Mouse (Mus musculus): ENCODE measurements at regions not wholly inside any gene's neighbourhood (a gene's known extent, or its start where the extent isn't known, plus 50 kb on each side); places are given as distances from the start of the nearest gene placed in this dataset.
A peak's percentile ranks its signal among the peaks of the same experiment; 100 is the strongest.

- TF ChIP-seq EP300 (IDR thresholded peaks at IDR 0.05; ENCODE audit: low read depth) (no peak), CTCF (IDR thresholded peaks at IDR 0.05; ENCODE audit: low read depth) (no peak)
- WGBS (ENCODE audit: insufficient replicate concordance): 63% methylated on average over 6 of the region's 6 CpGs
- Histone ChIP-seq H3K9me3 (ENCODE audit: low read length) (no peaks in the 10 kb centered on the region), H3K4me1 (ENCODE audit: insufficient read depth) (peaks cover 14% of the 10 kb centered on the region), H3K27me3 (ENCODE audit: insufficient read depth, low read length) (no peaks in the 10 kb centered on the region), H3K9ac (replicated peaks) (no peak overlapping the region), H3K4me3 (ENCODE audit: low read depth, low read length) (no peak overlapping the region), H3K27ac (ENCODE audit: low read depth) (no peak overlapping the region), H3K36me3 (replicated peaks; ENCODE audit: insufficient read depth, low read length) (no peaks in the 10 kb centered on the region), H3K4me2 (ENCODE audit: low read depth, low read length) (no peak overlapping the region)
- no peak for DNase-seq
- peak; percentile 41; the same call in 1 of the 2 replicates for ATAC-seq
These were observed 101.3 kb upstream of the Rreb1 start for GRCm38 (mm10) chr13:37676912-37677311.

- no peak overlapping the region for H3K4me2 ChIP-seq (ENCODE audit: low read depth, low read length)
- WGBS (ENCODE audit: insufficient replicate concordance): 64% methylated on average over 12 of the region's 12 CpGs
- DNase-seq: no peak
- TF ChIP-seq CTCF (IDR thresholded peaks at IDR 0.05; ENCODE audit: low read depth) (no peak), EP300 (IDR thresholded peaks at IDR 0.05; ENCODE audit: low read depth) (no peak)
- no peaks in the 10 kb centered on the region for H3K9me3 ChIP-seq (ENCODE audit: low read length)
- ATAC-seq: no peak
- no peak overlapping the region for H3K27ac ChIP-seq (ENCODE audit: low read depth)
- H3K27me3 ChIP-seq (ENCODE audit: insufficient read depth, low read length): no peaks in the 10 kb centered on the region
- no peak overlapping the region for H3K4me3 ChIP-seq (ENCODE audit: low read depth, low read length)
- no peak overlapping the region for H3K9ac ChIP-seq (replicated peaks)
- H3K4me1 ChIP-seq (ENCODE audit: insufficient read depth): peaks cover 14% of the 10 kb centered on the region
- no peaks in the 10 kb centered on the region for H3K36me3 ChIP-seq (replicated peaks; ENCODE audit: insufficient read depth, low read length)
These were observed 99.9 kb upstream of the Rreb1 start for GRCm38 (mm10) chr13:37678251-37678650.

GRCm38 (mm10) chr13:37678772-37679171, 99.4 kb upstream of the Rreb1 start:
- 82% methylated on average over 9 of the region's 9 CpGs for WGBS (ENCODE audit: insufficient replicate concordance)
- ATAC-seq: no peak
- H3K27ac ChIP-seq (ENCODE audit: low read depth): no peak overlapping the region
- TF ChIP-seq CTCF (IDR thresholded peaks at IDR 0.05; ENCODE audit: low read depth) (no peak), EP300 (IDR thresholded peaks at IDR 0.05; ENCODE audit: low read depth) (no peak)
- no peaks in the 10 kb centered on the region for H3K27me3 ChIP-seq (ENCODE audit: insufficient read depth, low read length)
- no peak overlapping the region for H3K9ac ChIP-seq (replicated peaks)
- H3K9me3 ChIP-seq (ENCODE audit: low read length): no peaks in the 10 kb centered on the region
- no peak for DNase-seq
- H3K4me3 ChIP-seq (ENCODE audit: low read depth, low read length): no peak overlapping the region
- no peaks in the 10 kb centered on the region for H3K36me3 ChIP-seq (replicated peaks; ENCODE audit: insufficient read depth, low read length)
- H3K4me2 ChIP-seq (ENCODE audit: low read depth, low read length): no peak overlapping the region
- H3K4me1 ChIP-seq (ENCODE audit: insufficient read depth): peaks cover 14% of the 10 kb centered on the region

GRCm38 (mm10) chr13:37680837-37681619, 97.2 kb upstream of the Rreb1 start:
- Histone ChIP-seq H3K4me1 (ENCODE audit: insufficient read depth) (no peaks in the 10 kb centered on the region), H3K27ac (ENCODE audit: low read depth) (no peak overlapping the region), H3K4me2 (ENCODE audit: low read depth, low read length) (no peak overlapping the region), H3K9ac (replicated peaks) (no peak overlapping the region), H3K36me3 (replicated peaks; ENCODE audit: insufficient read depth, low read length) (no peaks in the 10 kb centered on the region), H3K4me3 (ENCODE audit: low read depth, low read length) (no peak overlapping the region), H3K27me3 (ENCODE audit: insufficient read depth, low read length) (no peaks in the 10 kb centered on the region), H3K9me3 (ENCODE audit: low read length) (no peaks in the 10 kb centered on the region)
- DNase-seq (no peak), ATAC-seq (no peak)
- TF ChIP-seq EP300 (IDR thresholded peaks at IDR 0.05; ENCODE audit: low read depth) (no peak), CTCF (IDR thresholded peaks at IDR 0.05; ENCODE audit: low read depth) (no peak)
- 43% methylated on average over 4 of the region's 4 CpGs for WGBS (ENCODE audit: insufficient replicate concordance)

GRCm38 (mm10) chr13:37683045-37683679, 95.0 kb upstream of the Rreb1 start:
- ATAC-seq: no peak
- 72% methylated on average over 6 of the region's 6 CpGs for whole genome bisulfite sequencing (ENCODE audit: insufficient replicate concordance)
- Histone ChIP-seq H3K27ac (ENCODE audit: low read depth) (no peak overlapping the region), H3K4me1 (ENCODE audit: insufficient read depth) (no peaks in the 10 kb centered on the region), H3K4me3 (ENCODE audit: low read depth, low read length) (no peak overlapping the region), H3K27me3 (ENCODE audit: insufficient read depth, low read length) (no peaks in the 10 kb centered on the region), H3K9me3 (ENCODE audit: low read length) (no peaks in the 10 kb centered on the region), H3K9ac (replicated peaks) (no peak overlapping the region), H3K4me2 (ENCODE audit: low read depth, low read length) (no peak overlapping the region), H3K36me3 (replicated peaks; ENCODE audit: insufficient read depth, low read length) (no peaks in the 10 kb centered on the region)
- no peak for DNase-seq
- TF ChIP-seq CTCF (IDR thresholded peaks at IDR 0.05; ENCODE audit: low read depth) (no peak), EP300 (IDR thresholded peaks at IDR 0.05; ENCODE audit: low read depth) (no peak)

GRCm38 (mm10) chr13:37685617-37686016, 92.6 kb upstream of the Rreb1 start:
- H3K4me3 ChIP-seq (ENCODE audit: low read depth, low read length): no peak overlapping the region
- ATAC-seq: no peak
- no peak for TF ChIP-seq EP300 (IDR thresholded peaks at IDR 0.05; ENCODE audit: low read depth)
- TF ChIP-seq CTCF (IDR thresholded peaks at IDR 0.05; ENCODE audit: low read depth): no peak
- no peak overlapping the region for H3K4me2 ChIP-seq (ENCODE audit: low read depth, low read length)
- H3K4me1 ChIP-seq (ENCODE audit: insufficient read depth): no peaks in the 10 kb centered on the region
- no peaks in the 10 kb centered on the region for H3K27me3 ChIP-seq (ENCODE audit: insufficient read depth, low read length)
- no peaks in the 10 kb centered on the region for H3K9me3 ChIP-seq (ENCODE audit: low read length)
- H3K27ac ChIP-seq (ENCODE audit: low read depth): no peak overlapping the region
- WGBS (ENCODE audit: insufficient replicate concordance): 63% methylated on average over 2 of the region's 2 CpGs
- no peak overlapping the region for H3K9ac ChIP-seq (replicated peaks)
- DNase-seq: no peak
- H3K36me3 ChIP-seq (replicated peaks; ENCODE audit: insufficient read depth, low read length): no peaks in the 10 kb centered on the region
